Mouse (Mus musculus) embryonic facial prominence, embryonic 13.5 days (tissue): ENCODE measurements around the gene Ttbk1. TPM values are rescaled to one million over a fixed set of nuclear protein-coding genes. Genes with fewer than 3 reads are reported as not detected.

Experiments used
- ATAC-seq: fragments of 200-750 bp; cut with Nextera tagmentation; 2 replicates; pipeline ENCODE4 v1.8.0; 2017; ENCODE audit warnings: low read depth; ENCODE audit not compliant: insufficient number of reproducible peaks, insufficient read depth, low FRiP score, low TSS enrichment
- H3K27ac ChIP-seq: fragments of 300-500 bp; sonication (generic); 2 replicates; pipeline ENCODE4 v1.5.1; 2015; ENCODE audit warnings: moderate library complexity, mild to moderate bottlenecking, inconsistent platforms
- H3K27me3 ChIP-seq: fragments of 300-500 bp; sonication (generic); 2 replicates; pipeline ENCODE4 v1.6.1; 2015; ENCODE audit warnings: mild to moderate bottlenecking, inconsistent platforms
- H3K36me3 ChIP-seq: fragments of 300-500 bp; sonication (generic); 2 replicates; pipeline ENCODE4 v1.6.1; 2015; ENCODE audit warnings: mild to moderate bottlenecking, inconsistent platforms
- H3K4me1 ChIP-seq: fragments of 300-500 bp; sonication (generic); 2 replicates; pipeline ENCODE4 v1.6.1; 2015; ENCODE audit warnings: inconsistent platforms
- H3K4me2 ChIP-seq: fragments of 300-500 bp; sonication (generic); 2 replicates; pipeline ENCODE4 v1.6.1; 2015; ENCODE audit warnings: moderate library complexity, mild to moderate bottlenecking, inconsistent platforms
- H3K4me3 ChIP-seq: fragments of 300-500 bp; sonication (generic); 2 replicates; pipeline ENCODE4 v1.5.1; 2015; ENCODE audit warnings: mild to moderate bottlenecking, inconsistent platforms
- H3K9ac ChIP-seq: fragments of 300-500 bp; sonication (generic); 2 replicates; pipeline ENCODE4 v1.6.1; 2015; ENCODE audit warnings: mild to moderate bottlenecking, inconsistent platforms
- H3K9me3 ChIP-seq: fragments of 300-500 bp; sonication (generic); 2 replicates; pipeline ENCODE4 v1.6.1; 2016; ENCODE audit warnings: inconsistent platforms
- WGBS: fragments of 180-500 bp; shearing (Covaris S2); methylation state at CpG from one replicate; pipeline ENCODE4 v1.1.7; 2015; ENCODE audit warnings: mixed read lengths; 5-methylcytosine and 5-hydroxymethylcytosine counted together
- polyA plus RNA-seq: library from polyadenylated mRNA; unstranded; fragments of >200 nt; fragmentation: Nextera tagmentation; extraction: Ambion mirVana; gene quantifications from 2 replicates; pipeline ENCODE4 v1.2.1, GENCODE M21; 2015

Ttbk1 gene
- polyA plus RNA-seq, 1 experiment from 2014 or later = 0.27 TPM

DNA sequence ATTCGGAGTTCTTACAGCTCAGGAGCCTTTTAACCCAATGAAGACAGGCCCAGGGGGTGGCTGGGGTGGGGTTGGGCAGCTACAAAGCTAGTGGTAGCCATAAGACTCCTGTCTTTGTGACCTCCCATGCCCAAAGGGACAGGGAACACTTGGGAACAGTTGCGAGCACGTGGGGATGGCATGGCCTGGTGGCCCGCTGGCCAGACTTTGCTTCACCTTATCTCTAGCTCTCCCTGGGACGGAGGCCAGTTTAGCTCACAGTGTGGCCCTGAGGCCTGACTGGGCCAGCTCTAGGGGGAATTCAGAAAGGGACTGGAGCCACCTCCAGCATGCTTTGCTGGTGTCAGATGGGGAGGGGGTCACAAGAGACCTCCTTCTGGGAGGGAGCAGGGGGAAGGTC is 25.2 kb downstream of the Ttbk1 start:
- whole genome bisulfite sequencing = 81% methylated on average over 5 of the region's 5 CpGs

GRCm38 (mm10) chr17:46461347-46461746 is 26.1 kb downstream of the Ttbk1 start:
- H3K4me3 ChIP-seq = peak overlapping the region; percentile 41
- no peak overlapping the region for H3K27ac ChIP-seq
- H3K4me2 ChIP-seq = peak overlapping the region; percentile 67
- no peaks in the 10 kb centered on the region for H3K9me3 ChIP-seq
- H3K27me3 ChIP-seq = peaks cover 63% of the 10 kb centered on the region
- WGBS = 11% methylated on average over 8 of the region's 8 CpGs
- ATAC-seq = no peak
- H3K36me3 ChIP-seq = no peaks in the 10 kb centered on the region
- H3K9ac ChIP-seq = no peak overlapping the region
- H3K4me1 ChIP-seq = peaks cover 13% of the 10 kb centered on the region

More for the DNA sequence above, 25.2 kb downstream of the Ttbk1 start:
- ATAC-seq = no peak
- no peaks in the 10 kb centered on the region for H3K9me3 ChIP-seq
- H3K27ac ChIP-seq = no peak overlapping the region
- H3K27me3 ChIP-seq = peaks cover 54% of the 10 kb centered on the region
- no peak overlapping the region for H3K4me3 ChIP-seq
- no peak overlapping the region for H3K9ac ChIP-seq
- H3K4me1 ChIP-seq = peaks cover 13% of the 10 kb centered on the region
- H3K4me2 ChIP-seq = no peak overlapping the region
- H3K36me3 ChIP-seq = no peaks in the 10 kb centered on the region

DNA sequence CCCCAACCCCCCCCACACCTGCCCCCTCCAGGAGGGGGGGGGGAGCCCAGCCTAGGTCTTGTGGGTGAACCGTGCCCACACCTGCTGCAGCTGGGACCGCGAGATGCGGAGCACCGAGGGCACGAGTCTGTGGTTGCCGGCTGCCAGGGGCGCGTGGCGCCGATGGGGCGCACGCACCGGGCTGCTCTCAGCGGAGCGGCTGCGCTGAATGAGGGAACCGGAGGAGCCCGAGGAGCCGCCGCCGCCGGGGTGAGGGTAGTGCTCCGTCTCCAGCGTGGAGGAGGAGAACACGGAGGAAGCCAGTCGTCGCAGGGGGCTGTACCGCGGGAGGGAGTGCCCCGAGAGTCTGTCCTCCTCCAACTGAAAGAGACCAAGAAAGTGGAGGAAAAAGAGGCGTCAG is 26.8 kb downstream of the Ttbk1 start:
- H3K9ac ChIP-seq = peak overlapping the region; percentile 64
- H3K27me3 ChIP-seq = peaks cover 69% of the 10 kb centered on the region
- H3K4me2 ChIP-seq = peak overlapping the region; percentile 67
- no peak for ATAC-seq
- H3K9me3 ChIP-seq = no peaks in the 10 kb centered on the region
- peak overlapping the region; percentile 41 for H3K4me3 ChIP-seq
- H3K27ac ChIP-seq = no peak overlapping the region
- H3K36me3 ChIP-seq = no peaks in the 10 kb centered on the region
- H3K4me1 ChIP-seq = peaks cover 16% of the 10 kb centered on the region
- 1% methylated on average over 32 of the region's 32 CpGs for WGBS

GRCm38 (mm10) chr17:46458439-46458838 is 29.0 kb downstream of the Ttbk1 start:
- Histone ChIP-seq H3K4me2 (no peak overlapping the region), H3K4me1 (peaks cover 35% of the 10 kb centered on the region), H3K9ac (no peak overlapping the region), H3K27ac (no peak overlapping the region), H3K36me3 (no peaks in the 10 kb centered on the region), H3K4me3 (no peak overlapping the region), H3K9me3 (no peaks in the 10 kb centered on the region), H3K27me3 (peaks cover 87% of the 10 kb centered on the region)
- ATAC-seq = no peak
- WGBS = 18% methylated on average over 3 of the region's 3 CpGs

DNA sequence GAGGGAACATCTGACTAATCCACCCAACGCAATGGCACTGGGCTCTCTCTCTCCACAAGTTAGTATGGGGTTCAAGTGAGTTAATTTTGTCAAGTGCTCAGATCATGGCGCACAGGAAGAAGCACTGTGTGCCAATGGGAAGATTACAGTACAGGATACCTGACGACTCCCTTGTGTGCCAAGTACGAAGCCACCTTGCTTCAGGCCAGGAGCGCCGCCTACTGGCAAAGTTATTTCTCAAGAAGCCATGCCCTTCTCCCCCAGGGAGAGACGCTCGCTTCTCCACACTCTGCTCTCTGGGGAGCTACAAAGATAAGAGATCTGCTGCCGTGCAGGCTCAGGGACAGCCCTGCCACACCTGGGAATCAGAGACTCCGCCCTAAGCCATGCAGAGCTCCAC is 29.7 kb downstream of the Ttbk1 start:
- WGBS = 11% methylated on average over 10 of the region's 10 CpGs
- no peak overlapping the region for H3K4me3 ChIP-seq
- peaks cover 38% of the 10 kb centered on the region for H3K4me1 ChIP-seq
- no peak overlapping the region for H3K9ac ChIP-seq
- no peak overlapping the region for H3K27ac ChIP-seq
- no peaks in the 10 kb centered on the region for H3K36me3 ChIP-seq
- H3K27me3 ChIP-seq = peaks cover 93% of the 10 kb centered on the region
- no peak for ATAC-seq
- no peak overlapping the region for H3K4me2 ChIP-seq
- no peaks in the 10 kb centered on the region for H3K9me3 ChIP-seq

- H3K27ac ChIP-seq = no peak overlapping the region
- no peaks in the 10 kb centered on the region for H3K36me3 ChIP-seq
- peak overlapping the region; percentile 65 for H3K9ac ChIP-seq
- H3K27me3 ChIP-seq = peaks cover 85% of the 10 kb centered on the region
- H3K4me3 ChIP-seq = peak overlapping the region; percentile 50
- peak; percentile 38; the same call in 1 of the 2 replicates for ATAC-seq
- peaks cover 25% of the 10 kb centered on the region for H3K4me1 ChIP-seq
- WGBS = under 1% methylated on average over 33 of the region's 33 CpGs
- peak overlapping the region; percentile 94 for H3K4me2 ChIP-seq
- no peaks in the 10 kb centered on the region for H3K9me3 ChIP-seq
Measured at GRCm38 (mm10) chr17:46455110-46455691, 32.3 kb downstream of the Ttbk1 start.

DNA sequence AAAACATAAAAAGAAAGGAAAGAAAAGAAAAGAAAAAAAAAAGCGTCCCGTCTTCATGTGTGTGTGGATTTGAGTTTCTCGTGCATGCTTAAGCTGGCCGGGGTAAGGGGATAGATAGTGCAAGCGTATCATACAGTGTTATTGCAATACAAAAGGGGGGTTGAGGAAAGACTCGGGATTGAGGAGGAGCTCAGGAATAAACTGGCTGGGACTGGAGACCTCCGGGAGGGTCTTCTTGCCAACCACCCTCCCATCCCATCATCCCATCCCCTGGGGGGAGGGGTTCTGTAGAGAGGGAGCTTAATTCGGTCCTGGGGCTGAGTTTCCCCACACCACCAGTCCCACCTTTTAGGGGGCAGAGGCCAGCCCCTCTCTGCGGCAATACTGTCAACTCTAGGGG is 32.9 kb downstream of the Ttbk1 start:
- ATAC-seq = no peak
- Histone ChIP-seq H3K4me1 (peaks cover 25% of the 10 kb centered on the region), H3K4me2 (peak overlapping the region; percentile 94), H3K36me3 (no peaks in the 10 kb centered on the region), H3K9ac (peak overlapping the region; percentile 65), H3K27me3 (peaks cover 79% of the 10 kb centered on the region), H3K4me3 (peak overlapping the region; percentile 50), H3K27ac (no peak overlapping the region), H3K9me3 (no peaks in the 10 kb centered on the region)
- 0% methylated on average over 9 of the region's 9 CpGs for whole genome bisulfite sequencing

DNA sequence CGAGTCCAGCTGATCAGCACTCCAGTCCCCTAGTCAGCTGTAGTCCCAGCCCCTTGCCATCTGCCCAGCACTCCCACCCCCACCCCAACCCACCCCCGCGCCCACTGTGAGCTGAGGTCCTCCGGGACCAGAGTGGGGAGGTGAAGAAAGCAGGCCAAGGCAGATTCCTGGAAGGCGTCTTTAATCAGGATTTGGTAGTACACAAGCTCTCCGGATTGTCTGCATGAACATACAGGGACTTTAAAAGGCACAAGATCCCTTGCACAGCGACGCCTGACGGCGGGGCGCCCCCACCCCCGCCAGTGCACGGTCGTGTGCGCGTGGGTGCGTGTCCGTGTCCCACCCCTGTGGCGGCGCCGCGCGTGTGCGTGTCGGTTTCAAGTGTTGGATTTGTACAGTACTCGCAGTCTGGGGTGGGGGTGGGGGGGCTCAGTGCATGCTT is 33.5 kb downstream of the Ttbk1 start:
- peak overlapping the region; percentile 94 for H3K4me2 ChIP-seq
- peaks cover 73% of the 10 kb centered on the region for H3K27me3 ChIP-seq
- H3K9me3 ChIP-seq = no peaks in the 10 kb centered on the region
- no peak overlapping the region for H3K27ac ChIP-seq
- peak overlapping the region; percentile 57 for H3K9ac ChIP-seq
- H3K36me3 ChIP-seq = no peaks in the 10 kb centered on the region
- WGBS = 1% methylated on average over 26 of the region's 26 CpGs
- peak overlapping the region; percentile 50 for H3K4me3 ChIP-seq
- no peak for ATAC-seq
- H3K4me1 ChIP-seq = peaks cover 25% of the 10 kb centered on the region

GRCm38 (mm10) chr17:46453302-46453948 is 34.0 kb downstream of the Ttbk1 start:
- H3K27me3 ChIP-seq = peaks cover 68% of the 10 kb centered on the region
- no peaks in the 10 kb centered on the region for H3K9me3 ChIP-seq
- no peak for ATAC-seq
- no peak overlapping the region for H3K4me3 ChIP-seq
- 6% methylated on average over 13 of the region's 13 CpGs for WGBS
- H3K4me2 ChIP-seq = peak overlapping the region; percentile 94; the same call in 1 of the 2 replicates
- no peaks in the 10 kb centered on the region for H3K36me3 ChIP-seq
- peaks cover 25% of the 10 kb centered on the region for H3K4me1 ChIP-seq
- H3K27ac ChIP-seq = no peak overlapping the region
- H3K9ac ChIP-seq = no peak overlapping the region

DNA sequence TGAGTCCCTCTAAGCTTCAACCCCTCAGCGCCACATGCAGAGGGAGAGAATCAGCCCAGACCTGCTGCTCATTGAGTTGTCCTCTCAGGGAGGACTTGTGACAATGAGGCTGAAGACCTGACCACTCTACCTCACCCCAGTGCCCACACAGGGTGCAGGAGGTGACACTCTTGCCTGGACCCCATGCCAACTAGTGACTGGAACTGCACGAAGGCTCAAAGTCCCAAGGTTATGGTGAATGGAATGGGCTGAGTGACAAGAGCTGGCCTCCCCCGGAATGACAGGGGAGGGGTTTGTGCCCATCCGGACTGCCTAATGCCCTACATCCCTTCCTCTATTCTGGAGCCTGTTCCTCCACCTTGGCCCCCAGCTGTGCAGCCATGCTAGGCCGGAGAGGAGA is 34.8 kb downstream of the Ttbk1 start:
- ATAC-seq = no peak
- Histone ChIP-seq H3K4me2 (no peak overlapping the region), H3K27ac (no peak overlapping the region), H3K36me3 (no peaks in the 10 kb centered on the region), H3K4me1 (peaks cover 25% of the 10 kb centered on the region), H3K9me3 (no peaks in the 10 kb centered on the region), H3K9ac (no peak overlapping the region), H3K27me3 (peaks cover 60% of the 10 kb centered on the region), H3K4me3 (no peak overlapping the region)
- 33% methylated on average over 5 of the region's 5 CpGs for WGBS

DNA sequence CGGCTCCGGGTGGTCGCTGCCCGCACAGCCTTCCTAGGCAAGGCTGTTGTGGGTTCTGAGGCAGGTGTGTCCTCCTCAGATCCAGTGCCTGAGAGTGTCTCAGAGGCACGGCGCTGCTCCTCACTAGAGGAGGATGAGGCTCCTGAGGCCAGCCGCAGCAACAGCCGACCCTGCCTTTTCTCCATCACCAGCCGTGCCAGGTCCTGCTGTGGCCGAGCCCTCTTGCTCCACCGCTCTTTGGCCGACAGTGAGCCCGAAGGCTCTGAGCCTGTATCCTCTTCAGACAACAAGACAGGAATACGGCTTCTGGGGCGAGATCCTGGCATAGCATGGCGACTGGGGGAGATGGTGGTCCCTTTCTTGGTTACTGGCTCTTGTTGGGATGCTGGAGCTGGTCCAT is 41.2 kb downstream of the Ttbk1 start:
- Histone ChIP-seq H3K27me3 (peaks cover 62% of the 10 kb centered on the region), H3K4me3 (no peak overlapping the region), H3K4me1 (peaks cover 18% of the 10 kb centered on the region), H3K36me3 (no peaks in the 10 kb centered on the region), H3K27ac (no peak overlapping the region), H3K4me2 (no peak overlapping the region), H3K9me3 (no peaks in the 10 kb centered on the region), H3K9ac (no peak overlapping the region)
- 91% methylated on average over 16 of the region's 16 CpGs for WGBS
- ATAC-seq = no peak
